Mouse (Mus musculus) liver, adult 2 months (tissue): ENCODE results near the gene Rprd1b. TPM values are rescaled to one million over a fixed set of nuclear protein-coding genes. Genes with fewer than 3 reads are reported as not detected.

Experiments used
- DNase-seq: peaks from one replicate; pipeline ENCODE4 v3.0.0-alpha.2; 2011; ENCODE audit warnings: low read depth, low spot score; ENCODE audit errors: extremely low read depth
- H3K27ac ChIP-seq: fragments of 200-500 bp; replicated peaks from 2 replicates; pipeline ENCODE4 v1.5.1; 2012; ENCODE audit warnings: low read depth, mild to moderate bottlenecking, control low read depth, inconsistent platforms, low read length; ENCODE audit not compliant: insufficient read depth
- H3K27me3 ChIP-seq: fragments of 200-500 bp; 2 replicates; pipeline ENCODE4 v1.6.1; 2012; ENCODE audit warnings: mild to moderate bottlenecking, moderate library complexity, low read length, inconsistent platforms; ENCODE audit not compliant: control insufficient read depth, insufficient read depth
- H3K36me3 ChIP-seq: fragments of 200-500 bp; 2 replicates; pipeline ENCODE4 v1.6.1; 2012; ENCODE audit warnings: low read length, inconsistent platforms; ENCODE audit not compliant: control insufficient read depth, insufficient read depth
- H3K4me1 ChIP-seq: fragments of 200-500 bp; 2 replicates; pipeline ENCODE4 v1.6.1; 2011; ENCODE audit warnings: low read length; ENCODE audit not compliant: control insufficient read depth, insufficient read depth
- H3K4me3 ChIP-seq: fragments of 200-500 bp; 2 replicates; pipeline ENCODE4 v1.5.1; 2011; ENCODE audit warnings: low read depth, mild to moderate bottlenecking, control low read depth, low read length, moderate library complexity; ENCODE audit not compliant: insufficient read depth
- H3K79me2 ChIP-seq: fragments of 200-500 bp; 2 replicates; pipeline ENCODE4 v1.6.1; 2012; ENCODE audit warnings: inconsistent platforms, mild to moderate bottlenecking, low read length, moderate library complexity; ENCODE audit not compliant: control insufficient read depth, insufficient read depth
- H3K9ac ChIP-seq: fragments of 200-500 bp; 2 replicates; pipeline ENCODE4 v1.6.1; 2012; ENCODE audit warnings: low read depth, mild to moderate bottlenecking, control low read depth, inconsistent platforms, low read length
- CTCF ChIP-seq: fragments of 200-500 bp; IDR thresholded peaks from 2 replicates; pipeline ENCODE4 v1.5.1; 2011; ENCODE audit warnings: low read depth, low read length, control low read depth
- POLR2A ChIP-seq: fragments of 200-500 bp; IDR thresholded peaks from 2 replicates; pipeline ENCODE4 v1.6.1; 2011; ENCODE audit warnings: low read length, control low read depth; ENCODE audit not compliant: insufficient read depth; ENCODE audit errors: extremely low read depth
- WGBS: fragments of 180-500 bp; shearing (Covaris S2); methylation state at CpG from one replicate; pipeline ENCODE4 v1.1.7; 2018; 5-methylcytosine and 5-hydroxymethylcytosine counted together
- polyA plus RNA-seq: library from polyadenylated mRNA; depleted of rRNA; stranded (reverse); fragments of >200 nt; gene quantifications from 2 replicates; pipeline ENCODE4 v1.2.3, GENCODE M21; 2012
- total RNA-seq: library from RNA; depleted of rRNA; stranded (reverse); fragments of >200 nt; gene quantifications from 2 replicates; pipeline ENCODE4 v1.2.3, GENCODE M21; 2014

Rprd1b gene
- total and polyA plus RNA-seq, 2 experiments, result 6.8 to 14.2 TPM

DNA sequence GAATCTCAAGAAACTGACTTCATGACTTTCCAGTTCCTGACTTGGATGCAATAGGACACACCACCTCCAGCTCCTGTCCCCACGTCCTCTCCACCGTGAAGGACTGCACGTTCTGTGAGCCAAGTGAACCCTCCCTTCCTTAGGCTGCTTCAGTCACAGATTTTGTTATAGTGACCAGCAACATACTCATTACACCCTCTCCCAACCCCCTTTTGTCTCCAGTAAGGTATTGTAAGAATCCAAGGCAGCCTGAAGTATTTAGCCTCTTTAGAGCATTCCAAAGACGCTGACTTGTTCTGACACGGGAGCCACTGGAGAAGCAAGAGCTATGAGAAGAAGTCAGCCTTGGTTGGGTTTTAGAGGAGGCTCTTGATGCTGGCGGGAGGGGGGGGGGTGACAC, 141.1 kb downstream of the Rprd1b start:
- Histone ChIP-seq H3K27me3 (no peaks in the 10 kb centered on the region), H3K4me1 (peaks cover 5% of the 10 kb centered on the region; the same call in 1 of the 2 replicates), H3K36me3 (no peaks in the 10 kb centered on the region), H3K4me3 (no peak overlapping the region), H3K9ac (no peak overlapping the region), H3K27ac (no peak overlapping the region), H3K79me2 (no peaks in the 10 kb centered on the region)
- WGBS, result 81% methylated on average over 6 of the region's 6 CpGs
- no peak for TF ChIP-seq POLR2A
- no peak for TF ChIP-seq CTCF
- no peak for DNase-seq

DNA sequence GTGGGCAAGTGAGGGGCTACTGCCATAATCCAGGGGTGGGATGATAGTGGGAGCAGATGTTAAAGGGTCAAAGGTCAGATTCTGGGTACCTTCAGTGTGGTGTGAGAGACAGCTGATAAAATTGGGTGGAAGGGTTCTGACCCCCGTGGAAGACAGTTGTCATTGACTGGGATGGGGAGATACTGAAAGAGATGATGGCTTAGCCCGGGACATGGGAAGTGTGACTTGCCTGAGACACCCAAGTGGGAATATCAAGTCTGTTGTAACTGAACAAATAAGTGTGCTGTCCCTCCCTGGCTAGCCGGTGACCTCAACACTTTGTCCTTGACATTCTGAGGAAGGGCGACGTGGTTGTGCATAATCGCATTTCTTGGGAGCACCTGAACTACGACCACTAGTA, 141.5 kb downstream of the Rprd1b start:
- H3K4me3 ChIP-seq, result no peak overlapping the region
- H3K27me3 ChIP-seq, result no peaks in the 10 kb centered on the region
- H3K4me1 ChIP-seq, result peaks cover 8% of the 10 kb centered on the region
- H3K27ac ChIP-seq, result no peak overlapping the region
- H3K79me2 ChIP-seq, result no peaks in the 10 kb centered on the region
- H3K9ac ChIP-seq, result no peak overlapping the region
- WGBS, result 69% methylated on average over 7 of the region's 7 CpGs
- H3K36me3 ChIP-seq, result no peaks in the 10 kb centered on the region
- TF ChIP-seq CTCF, result no peak
- no peak for TF ChIP-seq POLR2A
- no peak for DNase-seq

DNA sequence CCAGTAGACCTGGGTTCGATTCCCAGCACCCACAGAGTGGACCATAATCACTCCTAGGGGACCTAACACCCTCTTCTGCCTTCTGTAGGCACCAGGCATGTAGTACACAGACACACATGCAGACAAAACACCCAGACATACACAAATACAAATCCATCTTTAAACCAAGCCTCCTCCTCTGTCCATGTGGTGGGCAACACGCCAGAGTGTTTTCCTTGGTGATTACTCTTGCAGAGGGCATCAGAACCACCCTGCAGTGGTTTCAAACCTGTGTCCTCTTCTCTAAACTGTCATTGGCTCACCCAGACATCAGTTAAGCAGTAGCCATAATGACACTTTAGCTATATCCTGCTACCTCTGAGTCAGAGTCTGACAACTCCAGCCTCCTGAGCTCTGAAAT, 142.1 kb downstream of the Rprd1b start:
- peaks cover 14% of the 10 kb centered on the region for H3K4me1 ChIP-seq
- H3K79me2 ChIP-seq, result no peaks in the 10 kb centered on the region
- H3K27ac ChIP-seq, result no peak overlapping the region
- 97% methylated on average over 2 of the region's 2 CpGs for WGBS
- H3K27me3 ChIP-seq, result no peaks in the 10 kb centered on the region
- H3K9ac ChIP-seq, result no peak overlapping the region
- TF ChIP-seq POLR2A (no peak), CTCF (no peak)
- no peaks in the 10 kb centered on the region for H3K36me3 ChIP-seq
- no peak for DNase-seq
- no peak overlapping the region for H3K4me3 ChIP-seq

DNA sequence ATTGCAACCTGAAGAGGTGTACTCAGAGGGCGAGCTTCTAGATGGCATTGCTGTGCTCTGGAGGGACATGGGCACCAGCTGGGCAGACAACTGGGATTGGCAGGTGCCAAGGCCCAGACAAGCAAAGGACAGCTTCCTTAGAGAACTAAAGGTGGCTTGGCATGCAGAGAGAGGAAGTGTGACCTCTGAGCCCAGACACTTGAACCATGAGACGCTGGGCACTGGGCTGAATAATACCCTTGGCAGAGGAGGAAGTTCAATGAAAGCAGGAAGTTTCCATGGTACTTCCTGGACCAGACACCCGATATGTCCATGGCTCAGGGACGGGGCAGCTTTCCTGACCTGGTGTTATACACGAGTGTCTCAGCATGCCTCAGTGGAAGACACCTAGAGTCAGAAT, 146.1 kb downstream of the Rprd1b start:
- H3K4me1 ChIP-seq, result peaks cover 17% of the 10 kb centered on the region
- H3K36me3 ChIP-seq, result no peaks in the 10 kb centered on the region
- H3K27ac ChIP-seq, result no peak overlapping the region
- DNase-seq, result no peak
- no peaks in the 10 kb centered on the region for H3K79me2 ChIP-seq
- 58% methylated on average over 5 of the region's 5 CpGs for WGBS
- no peaks in the 10 kb centered on the region for H3K27me3 ChIP-seq
- TF ChIP-seq CTCF (no peak), POLR2A (no peak)
- H3K9ac ChIP-seq, result no peak overlapping the region
- H3K4me3 ChIP-seq, result no peak overlapping the region

DNA sequence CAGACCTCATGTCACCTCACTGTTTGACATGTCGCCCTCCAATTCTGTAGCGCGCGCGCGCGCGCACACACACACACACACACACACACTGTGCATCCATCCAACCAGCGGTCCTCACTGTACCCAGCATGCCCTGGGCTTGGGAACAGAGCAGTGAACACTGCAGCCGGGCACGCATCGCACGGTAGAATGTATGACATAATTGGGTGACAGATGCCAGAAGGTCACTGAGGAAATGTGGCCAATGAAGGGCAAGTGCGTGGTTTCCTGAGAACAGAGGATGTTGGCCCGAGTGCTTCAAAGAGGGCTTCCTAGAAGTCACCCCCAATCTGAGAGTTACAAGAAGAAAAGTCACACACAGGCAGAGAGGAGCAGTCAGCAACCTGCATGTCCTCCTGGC, 146.7 kb downstream of the Rprd1b start:
- Histone ChIP-seq H3K27me3 (no peaks in the 10 kb centered on the region), H3K27ac (peak overlapping the region; percentile 69), H3K4me3 (no peak overlapping the region), H3K36me3 (no peaks in the 10 kb centered on the region), H3K4me1 (peaks cover 18% of the 10 kb centered on the region), H3K79me2 (no peaks in the 10 kb centered on the region), H3K9ac (no peak overlapping the region)
- WGBS, result 44% methylated on average over 15 of the region's 15 CpGs
- TF ChIP-seq POLR2A (no peak), CTCF (no peak)
- peak; percentile 68 for DNase-seq

DNA sequence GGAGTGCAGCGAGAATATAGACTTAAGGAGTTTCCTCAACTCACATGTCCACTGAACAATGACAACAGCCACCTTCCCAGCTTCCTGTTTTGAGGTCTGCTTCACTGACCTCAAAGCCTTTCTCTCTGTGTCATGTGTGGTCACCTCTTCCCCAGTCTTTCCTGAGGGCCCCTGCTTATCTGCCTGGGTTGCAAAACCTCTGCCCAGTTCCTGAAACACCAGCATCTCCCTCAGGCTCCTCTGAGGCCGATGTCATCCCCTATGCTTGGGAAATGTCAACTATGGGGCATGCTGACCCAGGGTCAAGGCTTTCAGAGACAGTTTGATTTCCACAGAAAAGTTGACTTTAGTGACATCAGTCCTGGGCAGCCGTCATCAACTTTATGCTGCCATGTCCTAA, 147.1 kb downstream of the Rprd1b start:
- H3K4me3 ChIP-seq, result no peak overlapping the region
- WGBS, result 9% methylated on average over 3 of the region's 3 CpGs
- TF ChIP-seq POLR2A (no peak), CTCF (no peak)
- H3K27ac ChIP-seq, result peak overlapping the region; percentile 69
- no peaks in the 10 kb centered on the region for H3K27me3 ChIP-seq
- no peaks in the 10 kb centered on the region for H3K36me3 ChIP-seq
- H3K4me1 ChIP-seq, result peaks cover 18% of the 10 kb centered on the region
- no peak overlapping the region for H3K9ac ChIP-seq
- H3K79me2 ChIP-seq, result no peaks in the 10 kb centered on the region
- DNase-seq, result peak; percentile 97
